Mouse (Mus musculus): ENCODE measurements around the gene Asb8.

- TF ChIP-seq USF1 (IDR thresholded peaks at IDR 0.05; ENCODE audit: low read depth) (no peak), TCF3 (IDR thresholded peaks at IDR 0.05; ENCODE audit: insufficient read length, low read depth) (no peak), TCF12 (IDR thresholded peaks at IDR 0.05; ENCODE audit: insufficient read depth, poor library complexity, severe bottlenecking) (no peak), MAX (IDR thresholded peaks at IDR 0.05; ENCODE audit: low read depth) (no peak), E2F4 (IDR thresholded peaks at IDR 0.05; ENCODE audit: insufficient read depth) (peak; percentile 72), POLR2A (IDR thresholded peaks at IDR 0.05; ENCODE audit: insufficient read length, low read depth) (peak; percentile 84), SRF (IDR thresholded peaks at IDR 0.05; ENCODE audit: control insufficient read depth, insufficient read length, low read depth) (no peak), MYOG (IDR thresholded peaks at IDR 0.05; ENCODE audit: control insufficient read depth in 1 of 3, insufficient read depth in 1 of 3, insufficient read length in 2 of 3, low read depth in 2 of 3) (peak in 1 of 3 experiments; percentile 50), CEBPB (IDR thresholded peaks at IDR 0.05; ENCODE audit: insufficient read depth, poor library complexity, severe bottlenecking) (no peak), MYOD1 (IDR thresholded peaks at IDR 0.05; ENCODE audit: control insufficient read depth in 1 of 3, insufficient read length in 2 of 3, low read depth in 2 of 3) (peak in 1 of 3 experiments; percentile 8), POLR2AphosphoS2 (IDR thresholded peaks at IDR 0.05; ENCODE audit: insufficient read length, low read depth) (peak; percentile 97), REST (IDR thresholded peaks at IDR 0.05; ENCODE audit: insufficient read depth, insufficient read length) (no peak)
Observed at GRCm38 (mm10) chr15:98093121-98094011, 72.1 kb downstream of the Asb8 start, which contains the start of gene Senp1.
